Mouse (Mus musculus) CH12F3 (cell line): ENCODE results near the gene Rtp3.

Experiments
- in situ Hi-C: fragments of 300-500 bp; cut with MboI; formaldehyde crosslinking; loops from 2 replicates; pipeline ENCODE4 v1.14.3; 2020; ENCODE audit warnings: low sequenced_read_pairs

Rtp3 gene

DNA sequence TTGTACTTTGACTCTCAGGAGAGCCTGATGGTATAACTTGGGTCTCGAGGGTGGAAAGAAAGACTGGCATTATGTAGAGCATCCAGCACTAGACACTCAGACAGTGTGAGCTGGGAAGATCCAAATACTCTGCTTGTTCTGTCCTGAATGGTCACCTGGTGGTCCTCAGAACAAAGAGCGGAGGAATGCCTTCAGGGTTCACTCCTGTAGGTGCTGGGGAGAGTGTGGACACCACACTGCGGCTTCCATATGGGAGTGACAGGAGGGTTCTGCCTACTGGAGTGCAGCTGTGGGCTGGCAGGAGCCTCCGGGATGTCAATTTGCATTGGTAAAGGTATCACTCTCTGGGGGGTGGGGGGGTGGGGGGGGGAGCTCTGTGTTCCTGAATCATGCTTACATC is 8.0 kb downstream of the Rtp3 start:
- in situ Hi-C loops, result no loop called here

DNA sequence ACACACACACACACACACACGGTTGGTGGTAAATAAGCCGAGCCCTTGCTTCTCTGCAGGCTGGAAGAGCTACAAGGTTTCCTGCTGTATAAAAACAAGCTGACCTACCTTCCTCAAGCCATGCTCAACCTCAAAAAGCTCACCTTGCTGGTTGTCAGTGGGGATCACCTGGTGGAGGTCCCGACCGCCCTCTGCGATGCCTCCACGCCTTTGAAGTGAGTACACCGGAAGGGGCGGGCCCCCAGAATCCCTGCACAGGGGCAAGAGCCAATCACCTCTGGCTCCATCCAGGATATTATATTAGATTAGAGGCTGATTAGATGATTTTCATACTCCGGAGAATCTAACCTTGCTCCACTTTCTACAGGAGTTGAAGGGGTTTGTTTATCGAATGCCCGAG is 11.0 kb downstream of the Rtp3 start:
- in situ Hi-C loops, result no loop called here

DNA sequence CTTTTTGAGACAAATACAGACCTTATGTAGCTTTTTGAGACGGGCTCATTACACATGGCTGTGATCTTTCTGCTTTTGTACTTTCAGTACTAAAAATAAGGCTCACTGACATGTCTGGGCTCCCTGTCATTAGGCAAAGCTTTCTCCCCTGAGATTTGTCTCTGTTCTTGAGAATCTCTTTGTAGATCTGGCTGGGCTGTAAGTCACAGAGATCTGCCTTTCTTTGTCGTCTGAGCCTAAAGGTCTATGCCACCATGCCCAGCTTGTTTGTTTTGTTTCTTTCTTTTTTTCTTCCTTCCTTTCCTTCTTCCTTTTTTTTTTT is 24.5 kb downstream of the Rtp3 start:
- in situ Hi-C loops, result no loop called here

DNA sequence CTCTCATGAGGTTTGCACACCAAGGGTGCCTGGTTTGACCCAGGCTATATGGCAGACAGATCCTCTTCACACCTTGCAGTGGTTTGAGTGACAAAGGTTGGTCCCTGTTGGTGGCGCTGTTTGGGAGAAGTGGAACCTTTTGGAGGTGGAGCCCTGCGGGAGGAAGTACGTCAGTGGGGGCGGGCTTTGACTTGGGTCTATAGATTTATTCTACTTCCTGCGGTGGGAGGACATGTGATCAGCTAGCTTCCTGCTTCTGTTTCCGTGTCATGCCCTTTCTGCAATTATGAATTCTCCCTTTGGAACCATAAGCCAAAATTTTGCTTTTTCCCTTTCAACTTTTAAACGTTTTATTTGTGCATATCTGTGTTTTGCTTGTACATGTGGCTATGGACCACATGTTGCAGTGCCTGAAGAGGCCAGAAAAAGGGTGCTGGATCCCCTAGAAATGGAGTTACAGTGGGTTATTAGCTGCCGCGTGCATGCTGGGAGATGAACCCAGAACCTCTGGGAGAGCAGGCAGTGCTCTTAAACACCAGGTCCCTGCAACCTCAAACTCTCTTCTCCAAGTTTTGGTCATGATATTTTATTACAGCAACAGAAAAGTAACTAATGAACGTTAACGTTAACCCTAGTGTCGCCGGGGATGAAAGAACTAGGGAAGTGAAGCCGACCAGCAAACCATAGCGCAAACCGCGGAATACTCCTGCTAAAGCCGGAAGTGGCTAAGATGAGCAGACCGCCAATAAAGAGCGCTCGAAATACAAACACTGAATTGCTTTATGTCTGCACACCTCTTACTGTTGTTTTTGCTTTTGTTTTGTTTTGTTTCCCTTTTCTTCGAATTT is 25.1 kb downstream of the Rtp3 start:
- in situ Hi-C loops, result no loop called here

DNA sequence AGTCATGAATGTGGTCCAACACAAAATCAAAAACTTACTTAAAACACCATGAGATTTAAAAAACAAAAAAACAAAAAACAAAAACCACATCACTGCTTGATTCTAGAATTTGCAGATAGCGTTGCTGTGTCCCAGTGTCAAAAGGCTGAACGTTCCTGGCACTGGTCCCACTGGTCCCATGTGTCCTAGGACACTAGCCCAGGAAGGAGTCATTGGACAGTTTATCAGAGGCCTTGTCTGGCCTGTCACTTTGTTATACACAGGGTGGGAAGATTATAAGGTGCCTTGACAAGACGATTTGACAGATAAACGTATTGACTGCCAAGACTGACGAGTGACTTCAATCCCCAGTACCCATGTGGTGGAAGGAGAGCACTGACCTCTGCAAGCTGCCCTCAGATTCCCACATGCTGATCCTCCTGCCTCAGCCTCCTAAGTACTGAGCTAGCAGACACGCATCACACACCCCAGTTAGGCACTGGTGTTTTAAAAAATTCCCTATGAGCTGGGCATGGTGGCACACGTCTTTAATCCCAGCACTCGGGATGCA is 26.7 kb downstream of the Rtp3 start:
- in situ Hi-C loops, result no loop called here

DNA sequence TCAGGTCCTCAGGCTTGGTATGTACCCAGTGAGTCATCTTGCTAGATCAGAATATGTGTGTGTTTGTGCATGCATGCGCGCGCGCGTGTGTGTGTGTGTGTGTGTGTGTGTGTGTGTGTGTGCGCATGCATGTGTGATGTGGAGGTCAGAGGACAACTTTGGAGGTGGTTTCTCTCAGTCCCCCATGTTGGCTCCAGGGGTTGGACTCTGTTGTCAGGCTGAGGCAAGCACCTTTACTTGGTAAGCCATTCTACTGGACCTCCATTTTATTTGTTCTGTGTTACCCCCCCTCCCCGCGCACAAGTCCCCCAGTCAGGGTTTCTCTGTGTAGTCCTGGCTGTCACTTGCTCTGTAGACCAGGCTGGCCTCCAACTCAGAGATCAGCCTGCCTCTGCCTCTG is 29.0 kb downstream of the Rtp3 start:
- in situ Hi-C loops, result no loop called here

DNA sequence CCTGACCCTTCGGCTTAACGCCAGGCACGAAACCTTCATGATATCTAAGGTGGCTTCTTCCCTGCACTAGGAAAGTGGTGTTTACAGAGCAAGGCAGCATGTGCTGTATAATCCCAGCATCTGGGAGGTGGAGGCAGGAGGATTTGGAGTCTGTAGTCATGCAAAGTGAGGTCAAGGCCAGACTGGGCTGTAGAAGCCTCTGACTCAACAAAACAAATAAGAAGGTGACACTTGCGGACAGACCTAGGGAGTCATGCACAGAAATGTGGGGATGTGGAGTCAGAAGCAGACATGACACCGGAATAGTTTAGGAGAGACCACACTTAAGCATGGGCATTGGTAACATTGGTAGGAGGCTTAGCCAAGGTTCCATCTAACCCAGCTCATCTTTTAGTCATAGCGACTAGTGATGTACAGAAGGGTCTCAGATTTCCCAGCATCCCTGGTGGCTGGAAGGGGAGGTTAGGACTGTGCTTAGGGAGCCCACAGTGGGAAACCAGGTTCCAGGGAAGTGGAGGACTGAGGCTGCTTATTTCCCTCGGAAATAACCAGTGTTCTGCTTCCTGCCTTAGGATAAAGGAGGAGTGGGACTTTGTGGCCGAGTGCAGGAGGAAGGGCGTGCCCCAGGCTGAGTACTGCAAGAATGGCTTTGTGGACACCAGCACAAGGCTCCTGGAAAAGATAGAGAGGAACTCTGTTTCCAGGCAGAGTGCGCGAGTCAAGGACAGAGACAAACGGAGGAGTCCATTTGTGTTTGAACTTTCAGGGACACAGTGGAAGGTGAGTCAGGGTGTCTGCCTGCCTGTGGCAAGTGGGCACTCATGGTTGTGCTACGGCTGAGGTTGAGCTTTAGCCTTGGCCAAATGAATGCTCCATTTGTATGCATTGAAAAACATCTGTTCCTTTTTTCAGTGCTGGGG is 29.9 kb downstream of the Rtp3 start:
- in situ Hi-C loops, result no loop called here

DNA sequence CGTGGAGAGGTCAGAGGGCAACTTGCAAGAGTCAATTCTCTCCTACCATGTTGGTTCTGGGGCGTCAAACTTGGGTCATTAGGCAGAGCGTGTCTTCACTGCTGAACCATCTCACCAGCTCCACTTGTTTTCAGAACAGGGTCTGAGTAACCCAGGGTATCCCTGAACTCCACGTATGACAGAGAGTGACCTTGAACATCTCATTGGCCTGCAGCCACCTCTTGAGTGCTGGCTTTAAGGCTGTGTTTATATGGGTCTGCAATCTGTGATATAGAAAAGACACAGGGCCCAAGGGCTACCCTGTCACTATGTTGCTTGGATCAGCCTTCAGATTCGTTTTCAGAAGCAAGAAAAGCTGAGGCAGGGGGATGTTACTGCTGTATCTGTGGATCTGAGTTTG is 30.7 kb downstream of the Rtp3 start:
- in situ Hi-C loops, result no loop called here

DNA sequence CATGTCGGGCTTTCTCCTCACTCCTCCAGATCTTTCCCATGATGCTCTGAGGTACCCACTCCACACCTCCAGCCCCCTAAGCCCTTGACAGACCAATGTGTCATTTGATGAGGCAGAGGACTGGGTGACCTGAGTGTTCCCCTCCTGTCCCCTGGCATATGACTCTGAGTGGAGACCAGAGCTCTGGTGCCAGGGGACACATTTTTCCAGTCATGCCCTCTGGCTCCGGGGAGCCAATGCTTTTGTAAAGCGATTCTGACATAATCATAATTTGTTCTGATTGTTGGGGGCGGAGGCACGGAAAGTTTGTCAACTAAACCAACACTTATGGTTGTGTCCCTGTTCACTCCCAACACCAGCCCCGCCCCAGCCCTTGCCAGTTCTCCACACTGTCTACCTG is 34.4 kb downstream of the Rtp3 start:
- in situ Hi-C loops, result no loop called here

DNA sequence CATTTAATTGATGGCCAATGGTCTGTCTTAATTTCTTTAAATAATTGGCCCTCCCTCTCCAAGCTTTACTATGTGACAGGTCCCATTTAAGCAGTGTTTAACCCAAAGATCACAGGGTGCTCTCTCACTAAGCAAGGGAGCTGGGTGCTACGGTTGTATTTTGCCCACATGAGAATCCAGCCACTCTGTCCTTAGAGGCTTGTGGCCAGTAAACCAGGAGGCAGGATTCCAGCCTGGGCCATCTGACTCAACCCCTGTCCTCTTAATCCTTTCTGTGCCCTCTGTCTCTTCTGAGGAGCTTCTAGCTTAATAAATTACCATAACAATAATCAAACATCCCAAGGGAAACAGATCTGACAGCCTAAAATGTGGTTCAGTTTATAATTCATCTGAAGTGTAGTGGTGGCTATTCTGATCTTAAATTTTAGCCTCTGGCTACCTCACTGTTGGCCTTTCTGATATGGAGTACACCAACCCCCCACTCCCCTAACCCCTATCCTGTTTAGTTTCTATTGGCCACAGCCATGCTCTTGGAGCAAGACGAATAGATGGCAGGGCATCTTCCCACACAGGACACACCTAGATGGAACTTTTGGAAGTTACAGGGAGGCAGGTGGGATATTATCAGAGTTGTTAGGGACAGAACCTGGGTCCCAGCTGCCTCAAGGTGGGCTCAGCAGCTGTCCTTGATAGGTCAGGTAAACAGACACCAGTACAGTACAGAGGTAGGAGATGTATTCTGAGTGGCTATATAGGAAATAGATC is 35.5 kb downstream of the Rtp3 start:
- in situ Hi-C loops, result no loop called here

DNA sequence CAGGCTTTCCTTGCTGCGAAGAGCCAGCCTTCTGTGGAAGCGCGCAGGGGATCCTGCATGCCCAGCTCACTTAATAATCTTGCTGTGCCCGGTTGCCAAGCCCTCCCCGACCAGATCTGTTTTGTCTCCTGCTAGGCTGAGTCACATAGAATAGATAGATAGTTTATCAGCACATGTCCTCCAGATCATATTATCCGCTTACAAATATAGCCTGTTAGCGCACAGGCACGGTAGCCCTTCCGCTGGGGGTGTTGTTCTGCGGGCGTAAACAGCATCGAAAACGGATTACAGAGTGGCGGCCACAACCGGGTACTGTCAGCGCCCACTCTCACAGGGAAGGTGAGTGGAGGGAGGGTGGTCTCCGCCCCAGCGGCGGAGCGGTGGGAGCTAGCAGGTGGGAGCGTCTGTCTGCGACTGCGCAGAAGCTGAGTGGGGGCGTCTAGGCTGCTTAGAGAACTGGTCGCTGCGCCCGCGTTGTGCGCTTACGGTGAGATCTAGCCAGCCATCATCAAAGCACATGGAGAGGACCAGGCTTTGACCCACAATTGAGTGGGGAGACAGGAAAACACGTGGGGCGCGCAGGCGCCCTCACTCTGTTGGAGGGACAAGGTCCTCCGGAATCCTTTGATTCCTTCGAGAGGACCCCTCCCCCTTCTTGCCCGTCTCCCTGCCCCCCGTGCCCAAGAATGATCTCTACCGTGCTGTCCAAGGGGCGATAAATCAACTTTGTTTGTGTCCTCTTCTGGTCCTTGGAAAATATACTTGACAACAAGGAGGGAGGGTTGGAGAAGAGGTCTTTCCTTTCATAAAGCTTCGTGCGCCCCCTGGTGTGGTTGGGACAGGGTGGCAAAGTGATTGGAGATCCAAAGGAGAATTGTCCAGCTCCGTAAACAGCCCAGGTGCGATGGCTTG is 36.6 kb downstream of the Rtp3 start:
- in situ Hi-C loops, result no loop called here

DNA sequence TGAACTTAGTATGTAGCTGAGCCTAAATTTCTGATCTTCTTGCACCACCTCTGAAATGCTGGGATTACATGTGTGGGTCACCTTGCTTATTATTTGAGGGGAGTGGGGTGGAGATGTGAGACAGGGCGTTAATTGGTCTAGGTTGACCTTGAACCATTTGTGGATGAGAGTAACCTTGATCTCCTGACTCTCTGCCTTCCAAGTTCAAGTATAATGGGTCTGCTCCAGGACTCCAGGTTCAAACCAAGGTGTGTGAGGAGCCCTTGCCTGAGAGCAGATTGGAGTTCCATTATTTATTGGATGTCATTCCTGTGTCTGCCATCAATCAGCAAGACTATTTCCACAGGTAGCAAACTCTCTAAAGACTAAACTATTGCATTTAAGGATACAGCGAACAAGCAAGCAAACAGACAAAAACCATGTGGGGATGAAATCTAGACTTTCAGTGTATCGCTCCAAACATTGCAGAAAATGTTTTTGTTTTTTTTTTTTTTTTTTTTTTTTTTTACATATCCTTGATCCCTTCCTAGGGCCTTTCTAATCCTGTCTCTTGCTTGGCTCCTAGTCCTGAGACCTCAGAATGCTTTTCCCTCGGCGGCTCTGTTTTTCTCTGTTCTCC is 37.3 kb downstream of the Rtp3 start:
- in situ Hi-C loops, result no loop called here

DNA sequence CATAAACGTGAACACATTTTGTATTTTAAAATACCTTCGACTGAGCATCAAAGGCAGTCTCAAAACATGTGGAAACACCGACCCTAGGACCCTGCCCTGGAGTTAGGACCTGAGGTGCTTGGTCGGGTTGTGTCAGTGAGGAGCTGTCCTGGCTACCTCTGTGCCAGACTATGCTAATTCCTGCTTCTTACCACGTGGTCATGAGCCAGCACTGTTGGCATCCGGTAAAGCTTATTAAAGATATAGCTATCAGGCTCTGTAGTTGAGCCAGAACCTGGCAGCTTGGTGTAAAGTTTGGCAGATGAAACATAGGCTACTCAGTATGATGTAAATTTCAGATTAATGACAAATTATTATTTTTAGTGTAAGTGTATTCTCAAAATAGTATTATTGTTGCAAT is 38.0 kb downstream of the Rtp3 start:
- in situ Hi-C loops, result no loop called here

DNA sequence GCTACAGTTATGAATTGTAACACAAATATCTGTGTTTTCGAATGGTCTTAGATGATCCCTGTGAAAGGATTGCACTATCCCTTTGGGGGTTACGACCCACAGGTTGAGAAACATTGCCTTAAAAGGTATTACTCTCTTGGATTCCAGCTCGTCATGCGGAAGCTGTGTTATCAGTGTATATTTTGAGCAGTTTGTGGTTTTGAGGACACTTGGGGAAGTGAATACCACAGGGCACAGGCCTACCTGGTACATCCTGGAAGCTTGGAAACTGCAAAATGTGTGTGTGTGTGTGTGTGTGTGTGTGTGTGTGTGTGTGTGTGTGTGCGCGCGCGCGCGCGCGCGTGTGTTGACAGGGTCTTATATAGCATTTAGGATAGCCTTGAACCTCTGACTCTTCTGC is 38.5 kb downstream of the Rtp3 start:
- in situ Hi-C loops, result no loop called here

DNA sequence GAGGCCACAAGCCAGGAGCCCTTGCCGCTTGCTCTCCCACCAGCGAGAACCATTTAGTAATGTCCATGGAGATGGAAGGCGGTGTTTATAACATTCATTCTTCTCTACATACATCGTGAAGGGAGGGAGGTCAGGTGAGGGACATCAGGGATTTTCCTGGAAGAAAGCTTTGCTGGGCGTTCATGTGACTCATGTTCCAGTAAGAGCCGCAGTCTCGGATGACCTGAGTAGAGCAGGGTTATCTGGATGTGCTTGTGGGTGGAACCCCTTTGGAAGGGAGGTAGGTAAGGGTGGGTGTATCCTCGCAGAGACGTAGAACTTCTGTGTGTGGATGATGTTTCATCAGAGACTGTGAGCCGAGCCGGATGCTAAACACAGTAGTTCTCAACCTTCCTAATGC is 39.0 kb downstream of the Rtp3 start, which contains the start of gene Lrrc2:
Lrrc2 (plus strand) TSS at position 149 of the 400 bp plus-strand sequence.
- in situ Hi-C loops, result no loop called here

DNA sequence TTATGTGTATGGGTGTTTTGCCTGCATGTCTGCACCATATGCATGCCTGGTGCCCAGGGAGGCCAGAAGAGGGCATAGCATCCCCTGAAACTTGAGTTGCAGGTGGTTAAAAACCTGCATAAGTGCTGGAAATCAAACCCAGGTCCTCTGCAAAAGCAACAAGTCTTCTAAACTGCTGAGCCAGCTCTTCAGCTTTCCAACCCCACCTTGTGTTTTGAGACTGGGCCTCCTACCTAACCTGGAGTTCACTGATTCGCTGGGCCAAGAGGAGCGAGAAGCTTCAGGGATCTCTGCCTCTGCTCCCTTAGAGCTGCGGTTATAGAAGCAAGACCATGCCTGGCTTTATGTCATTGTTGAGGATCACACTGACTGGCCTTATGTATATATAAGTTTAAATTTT is 40.3 kb downstream of the Rtp3 start:
- in situ Hi-C loops, result no loop called here

DNA sequence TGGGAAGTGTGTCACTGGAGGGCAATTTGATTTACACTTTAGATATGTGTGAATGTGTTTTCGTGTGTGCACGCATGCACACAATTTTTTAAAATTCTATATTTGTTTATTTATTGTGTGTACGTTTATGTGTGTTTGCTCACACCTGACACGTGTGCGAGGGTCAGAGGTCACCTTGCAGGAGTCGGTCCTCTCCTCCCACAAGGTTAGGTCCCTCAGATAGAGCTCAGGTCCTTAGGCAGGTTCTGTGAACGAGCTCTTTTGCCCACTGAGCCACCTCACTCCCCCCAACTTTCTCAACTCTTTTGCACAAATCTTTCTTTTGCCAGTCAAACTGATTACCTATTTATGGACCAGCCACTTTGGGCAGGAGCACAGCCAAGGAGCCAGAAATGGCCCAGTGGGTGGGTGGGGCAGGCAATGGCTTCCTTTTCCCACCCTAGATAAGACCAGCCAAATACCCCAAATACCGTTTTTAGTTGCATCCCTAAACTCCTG is 41.5 kb downstream of the Rtp3 start:
- in situ Hi-C loops, result no loop called here

DNA sequence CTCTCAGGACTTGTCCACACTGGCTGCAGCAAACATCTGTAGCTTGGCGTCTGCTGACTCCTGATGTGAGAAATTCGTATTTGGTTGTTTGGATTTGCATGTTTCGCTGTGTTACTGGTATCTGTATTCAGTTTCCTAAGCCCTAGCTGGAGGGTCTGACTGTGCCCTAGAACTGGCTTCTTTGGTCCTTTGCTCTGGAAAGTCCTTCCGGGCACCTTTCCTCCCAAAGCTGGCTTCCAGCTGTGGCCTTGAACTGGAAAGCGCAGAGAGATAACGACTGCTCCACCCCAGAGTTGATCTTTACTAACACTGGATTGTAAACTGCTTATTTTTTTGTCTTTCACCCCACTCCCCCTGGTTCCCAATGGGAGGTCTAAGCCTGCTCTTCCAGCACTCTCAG is 42.5 kb downstream of the Rtp3 start:
- in situ Hi-C loops, result no loop called here

DNA sequence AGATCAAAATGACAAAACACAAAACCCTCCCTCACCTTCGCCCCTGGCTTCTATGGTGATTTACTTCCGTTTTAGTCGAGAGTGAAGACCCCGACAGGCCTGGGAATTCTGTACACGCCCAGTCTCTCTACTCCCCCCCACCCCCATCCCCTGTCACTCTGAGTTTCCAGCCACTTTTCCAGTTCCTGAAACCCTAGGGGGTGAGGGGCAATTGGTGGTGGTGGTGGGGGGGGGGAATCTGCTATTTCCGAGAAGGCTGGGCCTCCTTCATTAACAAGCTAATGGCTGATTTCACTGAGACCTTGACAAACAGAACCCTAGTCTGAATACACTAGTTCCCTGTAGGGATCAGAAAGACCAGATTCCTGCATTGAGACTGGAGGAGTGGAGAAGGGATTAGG is 43.1 kb downstream of the Rtp3 start:
- in situ Hi-C loops, result no loop called here
